Mouse (Mus musculus): Measurements from ENCODE around the gene Zfp597. TPM values are rescaled to one million over a fixed set of nuclear protein-coding genes. Genes with fewer than 3 reads are reported as not detected.
"Not testable (repeated sequence)": the region's sequence is repeated elsewhere in the genome, so short reads cannot be mapped to it uniquely, and the experiment has no call there.

The Zfp597 gene
- polyA plus RNA-seq, 1 experiment from 2014 or later: 9.5 TPM

DNA sequence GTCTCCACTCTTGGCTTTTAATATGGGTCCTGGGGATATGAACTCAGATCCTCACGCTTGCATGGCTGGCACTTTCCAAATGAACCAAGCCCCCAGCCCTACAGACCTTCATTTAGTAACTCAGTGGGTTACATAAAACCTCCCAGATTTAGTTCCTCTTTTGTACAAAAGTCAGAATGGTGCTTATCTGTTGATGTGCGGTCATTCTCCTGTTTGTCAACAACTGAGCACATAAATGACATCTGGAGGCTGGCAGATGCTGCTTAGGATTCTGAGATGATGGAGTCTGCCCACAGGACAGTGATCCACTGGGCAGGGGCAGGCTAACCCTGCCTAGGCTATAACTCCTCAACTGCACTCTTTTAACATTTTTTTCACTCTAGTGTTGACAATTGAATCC, 54.6 kb downstream of the Zfp597 start:
- WGBS: 88% methylated on average over 2 of the region's 2 CpGs
- ATAC-seq (ENCODE audit: low FRiP score) (no peak), DNase-seq (ENCODE audit: low spot score) (no peak)
- Histone ChIP-seq H3K27ac (ENCODE audit: low read depth, low read length) (no peak overlapping the region), H3K9ac (ENCODE audit: low read depth, low read length) (no peak overlapping the region), H3K4me2 (replicated peaks; ENCODE audit: low read depth, low read length) (no peak overlapping the region), H3K36me3 (ENCODE audit: control insufficient read depth, insufficient read depth, low read length) (no peaks in the 10 kb centered on the region), H3K4me1 (replicated peaks; ENCODE audit: control insufficient read depth, insufficient read depth, low read length) (no peaks in the 10 kb centered on the region), H3K27me3 (ENCODE audit: control insufficient read depth, insufficient read depth, low read length) (no peaks in the 10 kb centered on the region), H3K9me3 (ENCODE audit: control insufficient read depth, low read length) (no peaks in the 10 kb centered on the region), H3K4me3 (ENCODE audit: low read depth, low read length) (no peak overlapping the region)

DNA sequence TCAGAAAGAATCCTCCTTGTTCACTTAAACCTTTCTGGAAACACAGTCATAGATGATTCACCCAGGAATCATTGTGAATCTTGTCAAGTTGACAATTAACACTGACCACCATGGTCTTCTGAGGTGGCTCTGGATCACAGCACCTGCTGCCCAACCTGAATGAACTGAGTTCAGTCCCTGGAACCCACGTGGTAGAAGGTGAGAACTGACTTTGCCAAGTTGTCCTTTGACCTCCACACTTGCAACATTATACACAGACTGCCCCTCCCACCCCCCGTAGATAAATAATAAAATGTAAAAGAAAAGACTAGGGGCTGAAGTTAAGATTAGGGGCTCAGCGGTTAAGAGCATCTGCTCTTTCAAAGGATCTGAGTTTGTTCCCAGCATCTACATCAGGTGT, 56.3 kb downstream of the Zfp597 start:
- no peaks in the 10 kb centered on the region for H3K9me3 ChIP-seq (ENCODE audit: control insufficient read depth, low read length)
- no peak overlapping the region for H3K4me3 ChIP-seq (ENCODE audit: low read depth, low read length)
- DNase-seq (ENCODE audit: low spot score) (no peak), ATAC-seq (ENCODE audit: low FRiP score) (no peak)
- no peak overlapping the region for H3K9ac ChIP-seq (ENCODE audit: low read depth, low read length)
- 59% methylated on average over 3 of the region's 3 CpGs for WGBS
- H3K36me3 ChIP-seq (ENCODE audit: control insufficient read depth, insufficient read depth, low read length): no peaks in the 10 kb centered on the region
- no peaks in the 10 kb centered on the region for H3K4me1 ChIP-seq (replicated peaks; ENCODE audit: control insufficient read depth, insufficient read depth, low read length)
- no peak overlapping the region for H3K27ac ChIP-seq (ENCODE audit: low read depth, low read length)
- no peak overlapping the region for H3K4me2 ChIP-seq (replicated peaks; ENCODE audit: low read depth, low read length)
- H3K27me3 ChIP-seq (ENCODE audit: control insufficient read depth, insufficient read depth, low read length): no peaks in the 10 kb centered on the region

DNA sequence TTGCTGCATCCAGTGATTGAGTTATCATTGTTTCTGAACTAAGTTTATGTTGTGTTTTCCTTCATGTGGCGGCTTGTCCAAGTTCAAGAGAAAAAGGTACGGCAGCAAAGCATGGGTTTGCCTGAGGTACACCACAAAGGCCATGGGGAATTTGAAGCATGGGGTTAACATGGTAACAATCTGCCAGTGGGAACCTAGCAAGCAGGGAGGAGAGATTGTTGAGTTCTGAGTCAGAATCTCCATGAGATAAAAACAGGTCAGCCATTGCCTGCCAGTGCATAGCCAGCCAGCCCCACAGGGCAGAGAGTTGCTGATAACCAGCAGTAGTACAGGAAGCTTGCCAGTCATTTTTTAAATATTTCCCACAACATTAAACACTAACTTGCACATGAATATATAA, 64.2 kb downstream of the Zfp597 start:
- Histone ChIP-seq H3K27me3 (ENCODE audit: control insufficient read depth, insufficient read depth, low read length) (no peaks in the 10 kb centered on the region), H3K4me1 (replicated peaks; ENCODE audit: control insufficient read depth, insufficient read depth, low read length) (no peaks in the 10 kb centered on the region), H3K9ac (ENCODE audit: low read depth, low read length) (no peak overlapping the region), H3K4me3 (ENCODE audit: low read depth, low read length) (no peak overlapping the region), H3K4me2 (replicated peaks; ENCODE audit: low read depth, low read length) (no peak overlapping the region), H3K27ac (ENCODE audit: low read depth, low read length) (no peak overlapping the region), H3K36me3 (ENCODE audit: control insufficient read depth, insufficient read depth, low read length) (no peaks in the 10 kb centered on the region), H3K9me3 (ENCODE audit: control insufficient read depth, low read length) (no peaks in the 10 kb centered on the region)
- ATAC-seq (ENCODE audit: low FRiP score): no peak
- WGBS: 88% methylated on average over 2 of the region's 2 CpGs
- no peak for DNase-seq (ENCODE audit: low spot score)

- not testable (repeated sequence) for H3K4me1 ChIP-seq (replicated peaks; ENCODE audit: control insufficient read depth, insufficient read depth, low read length); H3K9ac ChIP-seq (ENCODE audit: low read depth, low read length); H3K4me2 ChIP-seq (replicated peaks; ENCODE audit: low read depth, low read length); DNase-seq (ENCODE audit: low spot score); ATAC-seq (ENCODE audit: low FRiP score); H3K27ac ChIP-seq (ENCODE audit: low read depth, low read length); H3K27me3 ChIP-seq (ENCODE audit: control insufficient read depth, insufficient read depth, low read length); H3K36me3 ChIP-seq (ENCODE audit: control insufficient read depth, insufficient read depth, low read length); H3K9me3 ChIP-seq (ENCODE audit: control insufficient read depth, low read length); H3K4me3 ChIP-seq (ENCODE audit: low read depth, low read length)
- 91% methylated on average over 6 of the region's 6 CpGs for WGBS
Observed at GRCm38 (mm10) chr16:3814667-3815066, 69.7 kb downstream of the Zfp597 start.

Other genes starting within 250 kb of the Zfp597 start
- not detected in 2 replicates for gene Mefv, start 166.5 kb downstream of the Zfp597 start, polyA plus RNA-seq (2014; fragmentation: Nextera tagmentation; extraction: Ambion mirVana)
- gene Zfp263, start 140.5 kb downstream of the Zfp597 start, polyA plus RNA-seq (2014; fragmentation: Nextera tagmentation; extraction: Ambion mirVana): 28.9 and 30.5 TPM in 2 replicates
- gene Olfr15, start 53.7 kb downstream of the Zfp597 start, polyA plus RNA-seq (2014; fragmentation: Nextera tagmentation; extraction: Ambion mirVana): not detected in 2 replicates
- gene Zfp174, start 37.3 kb downstream of the Zfp597 start, polyA plus RNA-seq (2014; fragmentation: Nextera tagmentation; extraction: Ambion mirVana): 0.91 and 1.0 TPM in 2 replicates
- 59.6 and 69.6 TPM in 2 replicates for gene Naa60, start 12.2 kb downstream of the Zfp597 start, polyA plus RNA-seq (2014; fragmentation: Nextera tagmentation; extraction: Ambion mirVana)
- gene Gm20695, start 87 bp upstream of the Zfp597 start, polyA plus RNA-seq (2014; fragmentation: Nextera tagmentation; extraction: Ambion mirVana): 2.8 and 4.9 TPM in 2 replicates
- gene 1700037C18Rik, start 24.1 kb upstream of the Zfp597 start, polyA plus RNA-seq (2014; fragmentation: Nextera tagmentation; extraction: Ambion mirVana): 3.7 and 4.9 TPM in 2 replicates
- 25.5 and 27.9 TPM in 2 replicates for gene Cluap1, start 24.2 kb upstream of the Zfp597 start, polyA plus RNA-seq (2014; fragmentation: Nextera tagmentation; extraction: Ambion mirVana)
- gene Nlrc3, start 92.1 kb upstream of the Zfp597 start, polyA plus RNA-seq (2014; fragmentation: Nextera tagmentation; extraction: Ambion mirVana): 0.99 and 1.0 TPM in 2 replicates
- gene Slx4, start 119.2 kb upstream of the Zfp597 start, polyA plus RNA-seq (2014; fragmentation: Nextera tagmentation; extraction: Ambion mirVana): 22.0 and 28.2 TPM in 2 replicates
- 4.9 and 5.3 TPM in 2 replicates for gene Dnase1, start 152.4 kb upstream of the Zfp597 start, polyA plus RNA-seq (2014; fragmentation: Nextera tagmentation; extraction: Ambion mirVana)
- gene Trap1, start 193.3 kb upstream of the Zfp597 start, polyA plus RNA-seq (2014; fragmentation: Nextera tagmentation; extraction: Ambion mirVana): 73.3 and 79.4 TPM in 2 replicates

Data from hindbrain, embryonic 11.5 days (tissue).